Mouse (Mus musculus): ENCODE measurements around the gene Galr3. TPM values are rescaled to one million over a fixed set of nuclear protein-coding genes. Genes with fewer than 3 reads are reported as not detected.

Galr3 gene
- polyA plus RNA-seq, 1 experiment from 2014 or later, result not detected

GRCm38 (mm10) chr15:79060887-79061565, 19.3 kb downstream of the Galr3 start:
- no peaks in the 10 kb centered on the region for H3K27me3 ChIP-seq
- H3K4me1 ChIP-seq, result peaks cover 23% of the 10 kb centered on the region
- peak overlapping the region; percentile 74 for H3K4me2 ChIP-seq
- no peak for ATAC-seq (ENCODE audit: borderline replicate concordance, extremely low read depth, low FRiP score, low TSS enrichment)
- no peak overlapping the region for H3K27ac ChIP-seq
- no peak overlapping the region for H3K9ac ChIP-seq
- H3K4me3 ChIP-seq, result no peak overlapping the region
- WGBS, result 77% methylated on average over 14 of the region's 14 CpGs
- no peaks in the 10 kb centered on the region for H3K9me3 ChIP-seq
- peaks cover 48% of the 10 kb centered on the region for H3K36me3 ChIP-seq

- Histone ChIP-seq H3K9me3 (no peaks in the 10 kb centered on the region), H3K27me3 (no peaks in the 10 kb centered on the region), H3K4me2 (peak within 1 kb of the TSS; percentile 74), H3K4me1 (peaks cover 23% of the 10 kb centered on the region), H3K36me3 (peaks cover 33% of the 10 kb centered on the region), H3K4me3 (peak within 1 kb of the TSS; percentile 83), H3K27ac (peak within 1 kb of the TSS; percentile 79), H3K9ac (peak within 1 kb of the TSS; percentile 74)
- peak; percentile 98 for ATAC-seq (ENCODE audit: borderline replicate concordance, extremely low read depth, low FRiP score, low TSS enrichment)
- under 1% methylated on average over 80 of the region's 80 CpGs for WGBS
Measured at GRCm38 (mm10) chr15:79062376-79063159, 20.9 kb downstream of the Galr3 start, which contains the start of gene Ankrd54. TSS of gene Ankrd54 (minus strand) at chr15:79062893.

GRCm38 (mm10) chr15:79063160-79063740, 21.6 kb downstream of the Galr3 start:
- Histone ChIP-seq H3K4me1 (peaks cover 23% of the 10 kb centered on the region), H3K9ac (peak overlapping the region; percentile 41), H3K4me3 (peak overlapping the region; percentile 83), H3K36me3 (peaks cover 26% of the 10 kb centered on the region), H3K4me2 (peak overlapping the region; percentile 62), H3K27me3 (no peaks in the 10 kb centered on the region), H3K27ac (peak overlapping the region; percentile 41), H3K9me3 (no peaks in the 10 kb centered on the region)
- 8% methylated on average over 14 of the region's 14 CpGs for WGBS
- ATAC-seq (ENCODE audit: borderline replicate concordance, extremely low read depth, low FRiP score, low TSS enrichment), result no peak

- no peaks in the 10 kb centered on the region for H3K27me3 ChIP-seq
- H3K4me2 ChIP-seq, result no peak overlapping the region
- peaks cover 7% of the 10 kb centered on the region; the same call in 1 of the 2 replicates for H3K36me3 ChIP-seq
- no peaks in the 10 kb centered on the region for H3K9me3 ChIP-seq
- H3K9ac ChIP-seq, result no peak overlapping the region
- WGBS, result 39% methylated on average over 8 of the region's 8 CpGs
- ATAC-seq (ENCODE audit: borderline replicate concordance, extremely low read depth, low FRiP score, low TSS enrichment), result no peak
- peaks cover 23% of the 10 kb centered on the region for H3K4me1 ChIP-seq
- H3K27ac ChIP-seq, result peak overlapping the region; percentile 73
- no peak overlapping the region for H3K4me3 ChIP-seq
Measured at GRCm38 (mm10) chr15:79065086-79065770, 23.5 kb downstream of the Galr3 start.

- H3K36me3 ChIP-seq, result no peaks in the 10 kb centered on the region
- H3K4me3 ChIP-seq, result no peak overlapping the region
- H3K27me3 ChIP-seq, result no peaks in the 10 kb centered on the region
- H3K9me3 ChIP-seq, result no peaks in the 10 kb centered on the region
- no peak overlapping the region for H3K9ac ChIP-seq
- peaks cover 18% of the 10 kb centered on the region for H3K4me1 ChIP-seq
- H3K4me2 ChIP-seq, result no peak overlapping the region
- 26% methylated on average over 2 of the region's 2 CpGs for WGBS
- H3K27ac ChIP-seq, result no peak overlapping the region
- no peak for ATAC-seq (ENCODE audit: borderline replicate concordance, extremely low read depth, low FRiP score, low TSS enrichment)
Measured at GRCm38 (mm10) chr15:79066276-79066675, 24.6 kb downstream of the Galr3 start.

- WGBS, result 65% methylated on average over 3 of the region's 3 CpGs
- Histone ChIP-seq H3K4me2 (no peak overlapping the region), H3K27me3 (no peaks in the 10 kb centered on the region), H3K4me1 (peaks cover 11% of the 10 kb centered on the region), H3K36me3 (no peaks in the 10 kb centered on the region), H3K27ac (no peak overlapping the region), H3K4me3 (no peak overlapping the region), H3K9me3 (no peaks in the 10 kb centered on the region), H3K9ac (no peak overlapping the region)
- no peak for ATAC-seq (ENCODE audit: borderline replicate concordance, extremely low read depth, low FRiP score, low TSS enrichment)
Measured at GRCm38 (mm10) chr15:79067631-79068030, 25.9 kb downstream of the Galr3 start.

- Histone ChIP-seq H3K9me3 (no peaks in the 10 kb centered on the region), H3K36me3 (no peaks in the 10 kb centered on the region), H3K27me3 (no peaks in the 10 kb centered on the region), H3K4me3 (no peak overlapping the region), H3K9ac (no peak overlapping the region), H3K4me2 (no peak overlapping the region), H3K4me1 (peaks cover 9% of the 10 kb centered on the region), H3K27ac (no peak overlapping the region)
- no peak for ATAC-seq (ENCODE audit: borderline replicate concordance, extremely low read depth, low FRiP score, low TSS enrichment)
- WGBS, result 76% methylated on average over 3 of the region's 3 CpGs
Measured at GRCm38 (mm10) chr15:79068416-79068815, 26.7 kb downstream of the Galr3 start.

GRCm38 (mm10) chr15:79071117-79072039, 29.7 kb downstream of the Galr3 start:
- no peak overlapping the region for H3K27ac ChIP-seq
- no peaks in the 10 kb centered on the region for H3K9me3 ChIP-seq
- ATAC-seq (ENCODE audit: borderline replicate concordance, extremely low read depth, low FRiP score, low TSS enrichment), result no peak
- H3K36me3 ChIP-seq, result 0 out of 2 replicates have a peak, but pooled peaks cover 2% of the 10 kb centered on the region
- no peak overlapping the region for H3K4me3 ChIP-seq
- no peak overlapping the region for H3K9ac ChIP-seq
- no peaks in the 10 kb centered on the region for H3K27me3 ChIP-seq
- H3K4me2 ChIP-seq, result no peak overlapping the region
- WGBS, result 64% methylated on average over 5 of the region's 5 CpGs
- H3K4me1 ChIP-seq, result peaks cover 11% of the 10 kb centered on the region

GRCm38 (mm10) chr15:79073752-79074151, 32.1 kb downstream of the Galr3 start:
- Histone ChIP-seq H3K4me3 (no peak overlapping the region), H3K4me2 (no peak overlapping the region), H3K4me1 (peaks cover 14% of the 10 kb centered on the region), H3K27me3 (no peaks in the 10 kb centered on the region), H3K36me3 (peaks cover 22% of the 10 kb centered on the region), H3K9ac (no peak overlapping the region), H3K9me3 (no peaks in the 10 kb centered on the region), H3K27ac (no peak overlapping the region)
- no peak for ATAC-seq (ENCODE audit: borderline replicate concordance, extremely low read depth, low FRiP score, low TSS enrichment)

GRCm38 (mm10) chr15:79074446-79074845, 32.8 kb downstream of the Galr3 start:
- H3K4me3 ChIP-seq, result peak overlapping the region; percentile 83
- H3K9ac ChIP-seq, result peak overlapping the region; percentile 80
- ATAC-seq (ENCODE audit: borderline replicate concordance, extremely low read depth, low FRiP score, low TSS enrichment), result no peak
- H3K27me3 ChIP-seq, result no peaks in the 10 kb centered on the region
- H3K4me2 ChIP-seq, result peak overlapping the region; percentile 80
- peaks cover 29% of the 10 kb centered on the region for H3K36me3 ChIP-seq
- peak overlapping the region; percentile 87 for H3K27ac ChIP-seq
- 29% methylated on average over 10 of the region's 10 CpGs for WGBS
- H3K4me1 ChIP-seq, result peaks cover 14% of the 10 kb centered on the region
- H3K9me3 ChIP-seq, result no peaks in the 10 kb centered on the region
